Mouse (Mus musculus) right cerebral cortex, postnatal 14 days (tissue): Measurements from ENCODE around the gene Lamb3.
"Not testable (repeated sequence)": the region's sequence is repeated elsewhere in the genome, so short reads cannot be mapped to it uniquely, and the experiment has no call there.

Experiments
- DNase-seq: peaks from one replicate; pipeline ENCODE4 v3.0.0; 2022

The Lamb3 gene

GRCm38 (mm10) chr1:193284228-193284779 lies 76.8 kb downstream of the Lamb3 start:
- no peak for DNase-seq

GRCm38 (mm10) chr1:193285766-193286325 lies 78.3 kb downstream of the Lamb3 start:
- DNase-seq: not testable (repeated sequence)

- no peak for DNase-seq
Measured at GRCm38 (mm10) chr1:193287578-193287977, 80.1 kb downstream of the Lamb3 start.

- no peak for DNase-seq
Measured at GRCm38 (mm10) chr1:193289076-193289475, 81.6 kb downstream of the Lamb3 start.

GRCm38 (mm10) chr1:193289914-193290313 lies 82.4 kb downstream of the Lamb3 start:
- no peak for DNase-seq

GRCm38 (mm10) chr1:193290686-193291085 lies 83.2 kb downstream of the Lamb3 start:
- no peak for DNase-seq

GRCm38 (mm10) chr1:193293039-193293438 lies 85.5 kb downstream of the Lamb3 start:
- DNase-seq: no peak

GRCm38 (mm10) chr1:193293926-193294325 lies 86.4 kb downstream of the Lamb3 start:
- DNase-seq: no peak

- no peak for DNase-seq
Measured at GRCm38 (mm10) chr1:193295920-193296319, 88.4 kb downstream of the Lamb3 start.

GRCm38 (mm10) chr1:193298141-193298765 lies 90.8 kb downstream of the Lamb3 start:
- DNase-seq: no peak

- DNase-seq: no peak
Measured at GRCm38 (mm10) chr1:193299995-193300394, 92.5 kb downstream of the Lamb3 start.

GRCm38 (mm10) chr1:193301216-193302092 lies 94.0 kb downstream of the Lamb3 start:
- DNase-seq: no peak

- no peak for DNase-seq
Measured at GRCm38 (mm10) chr1:193302093-193302405, 94.5 kb downstream of the Lamb3 start.

- no peak for DNase-seq
Measured at GRCm38 (mm10) chr1:193303096-193303495, 95.6 kb downstream of the Lamb3 start.

- no peak for DNase-seq
Measured at GRCm38 (mm10) chr1:193305386-193305785, 97.9 kb downstream of the Lamb3 start.

- DNase-seq: no peak
Measured at GRCm38 (mm10) chr1:193306832-193307231, 99.3 kb downstream of the Lamb3 start.

GRCm38 (mm10) chr1:193309785-193310518 lies 102.5 kb downstream of the Lamb3 start:
- no peak for DNase-seq

- DNase-seq: no peak
Measured at GRCm38 (mm10) chr1:193310519-193311085, 103.1 kb downstream of the Lamb3 start.

GRCm38 (mm10) chr1:193311596-193311995 lies 104.1 kb downstream of the Lamb3 start:
- no peak for DNase-seq

GRCm38 (mm10) chr1:193315705-193316357 lies 108.3 kb downstream of the Lamb3 start:
- no peak for DNase-seq

GRCm38 (mm10) chr1:193316358-193316750 lies 108.9 kb downstream of the Lamb3 start:
- no peak for DNase-seq

GRCm38 (mm10) chr1:193317159-193317559 lies 109.7 kb downstream of the Lamb3 start:
- no peak for DNase-seq
